Mouse (Mus musculus): Measurements from ENCODE around the gene Zswim8.
A peak's percentile ranks its signal among the peaks of the same experiment; 100 is the strongest.

DNA sequence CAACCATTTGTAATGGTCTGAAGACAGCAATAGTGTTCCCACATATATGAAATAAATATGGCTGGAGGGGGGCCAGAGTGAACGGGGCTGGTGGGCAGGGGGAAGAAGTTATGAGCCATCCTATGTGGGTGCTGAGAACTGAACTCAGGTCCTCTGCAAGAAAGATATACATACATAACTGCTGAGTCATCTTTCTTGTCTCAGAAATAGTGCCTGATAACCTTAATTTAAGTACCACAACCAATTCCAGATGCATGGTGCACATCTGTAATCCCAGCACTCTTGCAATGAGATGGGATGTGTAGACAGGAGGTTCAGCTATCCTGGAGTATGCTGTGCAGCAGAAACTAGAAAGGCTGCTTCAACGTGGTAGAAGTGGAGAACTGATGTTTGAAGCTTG lies 25.6 kb upstream of the Zswim8 start:
- TF ChIP-seq CTCF (IDR thresholded peaks at IDR 0.05 in 2 of 3, conservative IDR thresholded peaks at IDR 0.05 in 1 of 3; ENCODE audit: control insufficient read depth in 1 of 3, insufficient read depth in 1 of 3, low read depth in 2 of 3, low read length in 3 of 3, poor library complexity in 1 of 3, severe bottlenecking in 1 of 3) (no peak), POLR2A (IDR thresholded peaks at IDR 0.05; ENCODE audit: control insufficient read depth in 1 of 2, insufficient read depth in 1 of 2, low read depth in 1 of 2, low read length in 2 of 2, poor library complexity in 1 of 2) (no peak), CHD2 (IDR thresholded peaks at IDR 0.05; ENCODE audit: low read length) (no peak), TCF12 (IDR thresholded peaks at IDR 0.05; ENCODE audit: low read depth, low read length) (no peak), MAFK (IDR thresholded peaks at IDR 0.05; ENCODE audit: borderline replicate concordance, low read depth, low read length) (peak; percentile 72), CHD1 (IDR thresholded peaks at IDR 0.05; ENCODE audit: low read depth, low read length) (no peak), EP300 (IDR thresholded peaks at IDR 0.05; ENCODE audit: low read depth in 1 of 2, low read length in 2 of 2) (no peak), ZKSCAN1 (IDR thresholded peaks at IDR 0.05; ENCODE audit: low read depth, low read length) (no peak), GATA1 (IDR thresholded peaks at IDR 0.05; ENCODE audit: low read depth, low read length) (no peak), USF1 (IDR thresholded peaks at IDR 0.05; ENCODE audit: low read depth, low read length) (no peak), JUND (IDR thresholded peaks at IDR 0.05; ENCODE audit: low read depth, low read length) (no peak)

Data from MEL (cell line).